Mouse (Mus musculus): Measurements from ENCODE around the gene Nrf1.

Gene Nrf1

GRCm38 (mm10) chr6:30178023-30178639 lies 130.3 kb downstream of the Nrf1 start:
- DNase-seq = peak in 1 of 2 experiments; percentile 43

GRCm38 (mm10) chr6:30179046-30179445 lies 131.3 kb downstream of the Nrf1 start:
- no peak for DNase-seq

- DNase-seq = no peak
Measured at GRCm38 (mm10) chr6:30180321-30180720, 132.5 kb downstream of the Nrf1 start.

GRCm38 (mm10) chr6:30182038-30182437 lies 134.2 kb downstream of the Nrf1 start:
- DNase-seq = peak in 1 of 2 experiments; percentile 17

GRCm38 (mm10) chr6:30183624-30184023 lies 135.8 kb downstream of the Nrf1 start:
- no peak for DNase-seq

GRCm38 (mm10) chr6:30195656-30196055 lies 147.9 kb downstream of the Nrf1 start:
- no peak for DNase-seq

GRCm38 (mm10) chr6:30196143-30196542 lies 148.4 kb downstream of the Nrf1 start:
- DNase-seq = peak; percentile 56 to 66

Data from cerebellum, postnatal 10 days (tissue).